Mouse (Mus musculus) olfactory bulb, adult 2 months (tissue): ENCODE measurements around the gene Ppid.

Experiments
- CTCF ChIP-seq: fragments of 200-500 bp; IDR thresholded peaks from 2 replicates; pipeline ENCODE4 v1.5.1; 2012; ENCODE audit warnings: low read depth, mild to moderate bottlenecking, low read length, moderate library complexity; ENCODE audit not compliant: insufficient read depth
- POLR2A ChIP-seq: fragments of 200-500 bp; IDR thresholded peaks from 2 replicates; pipeline ENCODE4 v1.6.1; 2012; ENCODE audit warnings: mild to moderate bottlenecking, low read depth, low read length, moderate library complexity; ENCODE audit not compliant: insufficient read depth

GRCm38 (mm10) chr3:79553779-79554178, 37.4 kb upstream of the Ppid start:
- no peak for TF ChIP-seq POLR2A
- TF ChIP-seq CTCF, result no peak
